Mouse (Mus musculus) MEL (cell line): ENCODE measurements at regions not wholly inside any gene's neighbourhood (a gene's known extent, or its start where the extent isn't known, plus 50 kb on each side); places are given as distances from the start of the nearest gene placed in this dataset.

Source experiments
- BHLHE40 ChIP-seq: IDR thresholded peaks from 2 replicates; pipeline ENCODE4 v1.6.1; 2012; ENCODE audit warnings: low read depth, mild to moderate bottlenecking, inconsistent platforms, low read length, improper control_type of control experiment, borderline replicate concordance
- CHD2 ChIP-seq: IDR thresholded peaks from 2 replicates; pipeline ENCODE4 v1.6.1; 2011; ENCODE audit warnings: low read length, improper control_type of control experiment
- CTCF ChIP-seq, 3 experiments: IDR thresholded peaks in 2 of 3; conservative IDR thresholded peaks in 1 of 3; 2 replicates each; pipeline ENCODE4 v1.5.1; 2011 to 2012; ENCODE audit warnings: low read length in 3 of 3, low read depth in 2 of 3, mild to moderate bottlenecking in 2 of 3, improper control_type of control experiment in 1 of 3, inconsistent platforms in 1 of 3, mixed read lengths in 1 of 3, moderate library complexity in 1 of 3; ENCODE audit not compliant: control insufficient read depth in 1 of 3, insufficient read depth in 1 of 3, poor library complexity in 1 of 3, severe bottlenecking in 1 of 3
- E2F4 ChIP-seq: IDR thresholded peaks from 2 replicates; pipeline ENCODE4 v1.6.1; 2011; ENCODE audit warnings: low read depth, low read length, improper control_type of control experiment, borderline replicate concordance
- ELF1 ChIP-seq: IDR thresholded peaks from 2 replicates; pipeline ENCODE4 v1.6.1; 2014; ENCODE audit warnings: low read depth, mild to moderate bottlenecking, inconsistent platforms, low read length, improper control_type of control experiment, moderate library complexity
- EP300 ChIP-seq, 2 experiments: IDR thresholded peaks; 2 replicates each; pipeline ENCODE4 v1.6.1; 2011; ENCODE audit warnings: improper control_type of control experiment in 2 of 2, low read length in 2 of 2, low read depth in 1 of 2, mild to moderate bottlenecking in 1 of 2
- JUND ChIP-seq: IDR thresholded peaks from 2 replicates; pipeline ENCODE4 v1.6.1; 2011; ENCODE audit warnings: low read depth, mild to moderate bottlenecking, improper control_type of control experiment, low read length
- MAFK ChIP-seq: IDR thresholded peaks from 2 replicates; pipeline ENCODE4 v1.6.1; 2011; ENCODE audit warnings: low read depth, mild to moderate bottlenecking, low read length, improper control_type of control experiment, borderline replicate concordance
- MYC ChIP-seq: IDR thresholded peaks from 2 replicates; pipeline ENCODE4 v1.6.1; 2011; ENCODE audit warnings: low read depth, mild to moderate bottlenecking, low read length, improper control_type of control experiment, moderate library complexity
- NELFE ChIP-seq: IDR thresholded peaks from 2 replicates; pipeline ENCODE4 v1.6.1; 2011; ENCODE audit warnings: low read depth, low read length, improper control_type of control experiment
- POLR2A ChIP-seq, 2 experiments: IDR thresholded peaks; 2 replicates each; pipeline ENCODE4 v1.6.1; 2011 to 2012; ENCODE audit warnings: low read length in 2 of 2, mild to moderate bottlenecking in 2 of 2, control low read depth in 1 of 2, improper control_type of control experiment in 1 of 2, low read depth in 1 of 2, moderate library complexity in 1 of 2; ENCODE audit not compliant: control insufficient read depth in 1 of 2, insufficient read depth in 1 of 2, poor library complexity in 1 of 2
- TCF12 ChIP-seq: IDR thresholded peaks from 2 replicates; pipeline ENCODE4 v1.6.1; 2014; ENCODE audit warnings: low read depth, mild to moderate bottlenecking, inconsistent platforms, low read length, improper control_type of control experiment, moderate library complexity
- USF2 ChIP-seq, 2 experiments: IDR thresholded peaks; 2 replicates each; pipeline ENCODE4 v1.6.1; 2011 to 2012; ENCODE audit warnings: improper control_type of control experiment in 2 of 2, low read length in 2 of 2, borderline replicate concordance in 1 of 2, inconsistent platforms in 1 of 2, low read depth in 1 of 2, mild to moderate bottlenecking in 1 of 2; ENCODE audit not compliant: insufficient read depth in 1 of 2

GRCm38 (mm10) chr17:84009194-84009593, 161.4 kb upstream of the Haao start:
- no peak for TF ChIP-seq CHD2
- TF ChIP-seq CTCF (IDR thresholded peaks at IDR 0.05 in 2 of 3, conservative IDR thresholded peaks at IDR 0.05 in 1 of 3; ENCODE audit: control insufficient read depth in 1 of 3, insufficient read depth in 1 of 3, low read depth in 2 of 3, low read length in 3 of 3, poor library complexity in 1 of 3, severe bottlenecking in 1 of 3) = no peak
- no peak for TF ChIP-seq E2F4
- no peak for TF ChIP-seq EP300 (IDR thresholded peaks at IDR 0.05; ENCODE audit: low read depth in 1 of 2, low read length in 2 of 2)
- TF ChIP-seq ELF1 = no peak
- TF ChIP-seq MYC = no peak
- TF ChIP-seq BHLHE40 = no peak
- no peak for TF ChIP-seq MAFK
- no peak for TF ChIP-seq TCF12
- TF ChIP-seq POLR2A (IDR thresholded peaks at IDR 0.05; ENCODE audit: control insufficient read depth in 1 of 2, insufficient read depth in 1 of 2, low read depth in 1 of 2, low read length in 2 of 2, poor library complexity in 1 of 2) = no peak
- TF ChIP-seq JUND = no peak
- TF ChIP-seq NELFE = no peak
- TF ChIP-seq USF2 (IDR thresholded peaks at IDR 0.05; ENCODE audit: borderline replicate concordance in 1 of 2, insufficient read depth in 1 of 2, low read depth in 1 of 2, low read length in 2 of 2) = no peak
